Mouse (Mus musculus) erythroid progenitor cell, adult 5-6 weeks (primary cell): ENCODE data around the gene 4933402J07Rik. TPM values are rescaled to one million over a fixed set of nuclear protein-coding genes. Genes with fewer than 3 reads are reported as not detected.

ENCODE experiments used
- ATAC-seq: replicated peaks from 2 replicates; pipeline ENCODE4 v1.8.0; 2016; ENCODE audit warnings: moderate number of reproducible peaks, mild to moderate bottlenecking, moderate TSS enrichment, inconsistent platforms; ENCODE audit not compliant: poor library complexity, low FRiP score, severe bottlenecking
- total RNA-seq, 2 experiments: library from RNA; stranded (forward) in 1 of 2; stranded (reverse) in 1 of 2; fragments of 150-400 nt in 1 of 2; fragments of 186-747, 209-891 nt in 1 of 2; gene quantifications; 2 replicates each; pipeline versions ENCODE4 v1.2.3 to v1.2.4; 2015 to 2017; ENCODE audit warnings: low replicate concordance in 2 of 2

The 4933402J07Rik gene
- total RNA-seq, 2 experiments from 2014 or later: not detected

GRCm38 (mm10) chr8:87619118-87619517 is 55.5 kb downstream of the 4933402J07Rik start:
- ATAC-seq: no peak

GRCm38 (mm10) chr8:87619529-87619928 is 55.9 kb downstream of the 4933402J07Rik start:
- ATAC-seq: no peak

- ATAC-seq: no peak
These were observed 56.6 kb downstream of the 4933402J07Rik start for GRCm38 (mm10) chr8:87620225-87620624.

GRCm38 (mm10) chr8:87621181-87621580 is 57.5 kb downstream of the 4933402J07Rik start:
- no peak for ATAC-seq

GRCm38 (mm10) chr8:87629656-87630055 is 66.0 kb downstream of the 4933402J07Rik start:
- no peak for ATAC-seq

GRCm38 (mm10) chr8:87631776-87632175 is 68.1 kb downstream of the 4933402J07Rik start:
- ATAC-seq: no peak

GRCm38 (mm10) chr8:87636226-87636742 is 72.6 kb downstream of the 4933402J07Rik start:
- no peak for ATAC-seq

Other genes starting within 250 kb of the 4933402J07Rik start
- gene Cbln1, start 91.2 kb upstream of the 4933402J07Rik start, total RNA-seq (2015; ENCODE audit: low replicate concordance): not detected in 2 replicates
- 0.61 TPM in 1 of 2 replicates, not detected in the other for gene Cbln1, start 91.2 kb upstream of the 4933402J07Rik start, total RNA-seq (2017; ENCODE audit: low replicate concordance)